Mouse (Mus musculus) cerebellum, adult 2 months (tissue): ENCODE measurements around the gene Galnt7.

Source experiments
- CTCF ChIP-seq: fragments of 200-500 bp; IDR thresholded peaks from 2 replicates; pipeline ENCODE4 v1.5.1; 2011; ENCODE audit warnings: low read depth, mild to moderate bottlenecking, control low read depth, low read length, moderate library complexity, borderline replicate concordance; ENCODE audit not compliant: insufficient read depth
- POLR2A ChIP-seq: fragments of 200-500 bp; IDR thresholded peaks from 2 replicates; pipeline ENCODE4 v1.6.1; 2011; ENCODE audit warnings: low read length, control low read depth, borderline replicate concordance; ENCODE audit not compliant: insufficient read depth

- TF ChIP-seq CTCF = no peak
- TF ChIP-seq POLR2A = no peak
Measured at GRCm38 (mm10) chr8:57538601-57539000, 114.2 kb downstream of the Galnt7 start.
